Mouse (Mus musculus) stomach, embryonic 16.5 days (tissue): ENCODE measurements around the gene Phc2. TPM values are rescaled to one million over a fixed set of nuclear protein-coding genes. Genes with fewer than 3 reads are reported as not detected.

Experiments used
- ATAC-seq: fragments of 200-750 bp; cut with Nextera tagmentation; 2 replicates; pipeline ENCODE4 v1.8.0; 2017; ENCODE audit warnings: moderate number of reproducible peaks, moderate TSS enrichment; ENCODE audit not compliant: insufficient read depth, low FRiP score
- H3K27ac ChIP-seq: fragments of 300-500 bp; sonication (generic); 2 replicates; pipeline ENCODE4 v1.5.1; 2014; ENCODE audit warnings: low read length
- H3K27me3 ChIP-seq: fragments of 300-500 bp; sonication (generic); 2 replicates; pipeline ENCODE4 v1.6.1; 2014; ENCODE audit warnings: low read length, control low read depth, mixed read lengths; ENCODE audit not compliant: control insufficient read depth, insufficient read depth
- H3K36me3 ChIP-seq: fragments of 300-500 bp; sonication (generic); 2 replicates; pipeline ENCODE4 v1.6.1; 2014; ENCODE audit warnings: low read length; ENCODE audit not compliant: control insufficient read depth, insufficient read depth
- H3K4me1 ChIP-seq: fragments of 300-500 bp; sonication (generic); 2 replicates; pipeline ENCODE4 v1.6.1; 2014; ENCODE audit warnings: low read length, control low read depth, mixed read lengths; ENCODE audit not compliant: control insufficient read depth, insufficient read depth
- H3K4me2 ChIP-seq: fragments of 300-500 bp; sonication (generic); 2 replicates; pipeline ENCODE4 v1.6.1; 2014; ENCODE audit warnings: low read depth, low read length, mixed read lengths
- H3K4me3 ChIP-seq: fragments of 300-500 bp; sonication (generic); replicated peaks from 2 replicates; pipeline ENCODE4 v1.5.1; 2014; ENCODE audit warnings: mild to moderate bottlenecking, low read length
- H3K9ac ChIP-seq: fragments of 300-500 bp; sonication (generic); 2 replicates; pipeline ENCODE4 v1.6.1; 2014; ENCODE audit warnings: low read length
- H3K9me3 ChIP-seq: fragments of 300-500 bp; sonication (generic); replicated peaks from 2 replicates; pipeline ENCODE4 v1.6.1; 2016; ENCODE audit warnings: low read length, control low read depth; ENCODE audit not compliant: control insufficient read depth
- WGBS: fragments of 180-500 bp; shearing (Covaris S2); extraction: QIAGEN DNeasy Blood & Tissue Kit; methylation state at CpG from one replicate; pipeline ENCODE4 v1.1.7; 2014; 5-methylcytosine and 5-hydroxymethylcytosine counted together
- polyA plus RNA-seq: library from polyadenylated mRNA; unstranded; fragments of >200 nt; fragmentation: Nextera tagmentation; extraction: Ambion mirVana; gene quantifications from 2 replicates; pipeline ENCODE4 v1.2.1, GENCODE M21; 2015

The Phc2 gene
- polyA plus RNA-seq, 1 experiment from 2014 or later: 12.7 TPM

DNA sequence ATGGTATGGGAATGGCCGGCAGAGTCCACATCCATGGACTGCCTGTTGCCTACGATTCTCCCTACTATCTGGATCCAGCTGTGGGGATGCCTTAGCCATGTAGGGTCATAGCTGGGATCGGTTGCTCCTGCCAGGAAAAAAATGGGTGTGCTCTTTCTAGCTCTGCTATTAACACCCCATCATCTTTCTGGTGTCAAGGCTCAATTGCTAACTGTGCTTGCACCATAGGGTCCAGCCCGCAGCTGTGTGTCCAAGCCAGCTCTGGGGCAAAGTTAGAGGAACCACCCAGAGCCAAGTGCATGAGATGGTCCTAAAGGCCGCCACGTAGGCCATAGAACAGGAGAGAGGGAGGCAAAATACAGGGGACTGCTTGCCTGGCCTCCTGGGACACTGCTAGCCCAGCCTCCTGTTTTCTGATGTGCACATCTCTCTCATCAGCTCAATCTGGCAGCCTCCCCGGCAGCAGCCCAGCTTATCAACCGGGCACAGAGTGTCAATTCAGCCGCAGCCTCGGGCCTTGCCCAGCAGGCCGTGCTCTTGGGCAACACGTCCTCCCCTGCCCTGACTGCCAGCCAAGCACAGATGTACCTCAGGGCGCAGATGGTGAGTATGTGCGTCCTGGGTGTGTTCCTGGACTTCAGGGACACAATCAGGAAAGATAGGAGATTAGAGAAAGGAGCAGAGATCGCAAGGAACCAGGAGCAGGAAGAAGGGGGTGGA is 54.7 kb downstream of the Phc2 start:
- no peak overlapping the region for H3K4me2 ChIP-seq
- H3K4me1 ChIP-seq: peaks cover 15% of the 10 kb centered on the region
- no peak overlapping the region for H3K27ac ChIP-seq
- no peak overlapping the region for H3K9ac ChIP-seq
- ATAC-seq: no peak
- H3K9me3 ChIP-seq: no peaks in the 10 kb centered on the region
- 81% methylated on average over 15 of the region's 15 CpGs for WGBS
- H3K27me3 ChIP-seq: no peaks in the 10 kb centered on the region
- no peaks in the 10 kb centered on the region for H3K36me3 ChIP-seq
- no peak overlapping the region for H3K4me3 ChIP-seq

DNA sequence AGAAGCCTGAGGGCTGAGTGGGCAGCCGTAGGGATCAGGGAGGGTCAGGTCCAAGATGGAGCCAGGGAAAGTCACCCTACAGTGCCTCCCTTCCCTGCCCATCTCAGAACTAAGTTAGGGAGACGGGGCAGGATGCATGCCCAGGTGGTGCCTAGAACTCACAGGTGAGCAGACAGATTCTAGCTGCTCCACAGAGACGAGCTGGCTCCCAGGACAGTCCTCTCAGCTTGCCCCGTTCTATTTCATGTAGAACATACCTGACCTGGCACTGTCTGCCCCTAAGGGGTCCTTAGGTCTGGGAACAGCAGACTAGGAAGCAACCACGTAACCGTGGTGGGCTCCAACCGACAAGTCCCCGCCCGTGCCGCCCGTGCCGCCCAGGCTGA is 55.3 kb downstream of the Phc2 start:
- H3K36me3 ChIP-seq: no peaks in the 10 kb centered on the region
- no peak overlapping the region for H3K4me2 ChIP-seq
- no peak for ATAC-seq
- H3K27ac ChIP-seq: no peak overlapping the region
- WGBS: 92% methylated on average over 12 of the region's 12 CpGs
- H3K4me1 ChIP-seq: peaks cover 20% of the 10 kb centered on the region
- no peak overlapping the region for H3K4me3 ChIP-seq
- H3K9me3 ChIP-seq: no peaks in the 10 kb centered on the region
- H3K9ac ChIP-seq: no peak overlapping the region
- no peaks in the 10 kb centered on the region for H3K27me3 ChIP-seq

- Histone ChIP-seq H3K27ac (no peak overlapping the region), H3K4me2 (no peak overlapping the region), H3K9me3 (no peaks in the 10 kb centered on the region), H3K36me3 (no peaks in the 10 kb centered on the region), H3K9ac (no peak overlapping the region), H3K4me3 (no peak overlapping the region), H3K27me3 (no peaks in the 10 kb centered on the region), H3K4me1 (peaks cover 25% of the 10 kb centered on the region)
- 87% methylated on average over 6 of the region's 6 CpGs for WGBS
- no peak for ATAC-seq
Observed at GRCm38 (mm10) chr4:128710286-128710685, 55.8 kb downstream of the Phc2 start.

DNA sequence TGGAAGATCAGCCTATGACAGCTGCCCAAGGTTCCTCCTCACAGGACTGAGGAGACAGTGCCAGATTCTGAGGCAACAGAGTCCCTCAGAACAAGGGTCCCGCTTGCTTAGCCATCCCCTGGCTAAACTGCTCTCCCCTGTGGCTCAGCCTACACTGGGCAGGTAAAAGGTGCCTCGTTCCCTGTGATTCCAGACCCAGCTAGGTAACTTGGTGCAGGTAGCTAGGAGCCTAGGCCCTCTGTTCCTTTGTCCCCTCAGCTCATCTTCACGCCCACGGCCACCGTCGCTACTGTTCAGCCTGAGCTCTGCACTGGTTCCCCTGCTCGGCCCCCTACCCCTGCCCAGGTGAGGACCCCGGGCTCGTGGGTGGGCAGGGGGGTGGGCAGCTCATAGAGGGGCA is 56.3 kb downstream of the Phc2 start:
- Histone ChIP-seq H3K9me3 (no peaks in the 10 kb centered on the region), H3K27me3 (no peaks in the 10 kb centered on the region), H3K4me1 (peaks cover 30% of the 10 kb centered on the region), H3K27ac (no peak overlapping the region), H3K36me3 (no peaks in the 10 kb centered on the region), H3K4me2 (no peak overlapping the region), H3K9ac (no peak overlapping the region), H3K4me3 (no peak overlapping the region)
- ATAC-seq: no peak
- 75% methylated on average over 9 of the region's 9 CpGs for WGBS

GRCm38 (mm10) chr4:128711455-128712135 is 57.1 kb downstream of the Phc2 start:
- H3K9ac ChIP-seq: peak overlapping the region; percentile 71
- no peaks in the 10 kb centered on the region for H3K9me3 ChIP-seq
- H3K27ac ChIP-seq: peak overlapping the region; percentile 66
- peak overlapping the region; percentile 30 for H3K4me3 ChIP-seq
- no peaks in the 10 kb centered on the region for H3K27me3 ChIP-seq
- no peaks in the 10 kb centered on the region for H3K36me3 ChIP-seq
- peak; percentile 58; the same call in 1 of the 2 replicates for ATAC-seq
- H3K4me1 ChIP-seq: peaks cover 38% of the 10 kb centered on the region
- peak overlapping the region; percentile 53 for H3K4me2 ChIP-seq
- WGBS: 7% methylated on average over 24 of the region's 24 CpGs

DNA sequence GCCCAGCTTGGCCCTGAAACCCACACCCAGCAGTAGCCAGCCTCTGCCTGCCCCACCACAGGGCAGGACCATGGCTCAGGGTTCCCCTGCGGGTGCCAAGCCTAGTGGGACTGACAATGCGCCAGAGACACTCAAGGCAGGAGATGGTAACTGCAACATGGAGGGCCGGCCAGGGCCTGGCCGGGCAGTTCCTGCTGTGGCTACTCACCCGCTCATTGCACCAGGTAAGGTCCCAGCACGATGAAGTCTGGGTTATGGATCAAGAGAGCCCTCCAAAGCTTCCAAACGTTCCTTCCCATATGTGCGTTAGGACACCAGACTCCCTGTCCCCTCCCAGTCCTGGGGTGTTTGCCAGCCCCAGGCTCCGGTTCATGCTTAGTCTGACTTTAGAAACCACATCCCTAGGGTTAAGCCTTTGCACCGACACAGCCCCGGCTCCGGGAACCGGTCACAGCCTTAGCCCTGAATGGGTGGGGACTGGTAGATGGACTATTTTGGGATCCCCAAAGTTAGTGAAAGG is 57.7 kb downstream of the Phc2 start:
- peak overlapping the region; percentile 66 for H3K27ac ChIP-seq
- no peak for ATAC-seq
- WGBS: 50% methylated on average over 13 of the region's 13 CpGs
- no peaks in the 10 kb centered on the region for H3K27me3 ChIP-seq
- H3K9me3 ChIP-seq: no peaks in the 10 kb centered on the region
- peak overlapping the region; percentile 71 for H3K9ac ChIP-seq
- peak overlapping the region; percentile 30 for H3K4me3 ChIP-seq
- peaks cover 41% of the 10 kb centered on the region for H3K4me1 ChIP-seq
- H3K4me2 ChIP-seq: peak overlapping the region; percentile 53
- H3K36me3 ChIP-seq: no peaks in the 10 kb centered on the region

GRCm38 (mm10) chr4:128712941-128713340 is 58.4 kb downstream of the Phc2 start:
- no peaks in the 10 kb centered on the region for H3K36me3 ChIP-seq
- H3K4me3 ChIP-seq: no peak overlapping the region
- WGBS: 83% methylated on average over 6 of the region's 6 CpGs
- no peak overlapping the region for H3K4me2 ChIP-seq
- H3K27me3 ChIP-seq: no peaks in the 10 kb centered on the region
- no peak for ATAC-seq
- H3K9me3 ChIP-seq: no peaks in the 10 kb centered on the region
- H3K27ac ChIP-seq: no peak overlapping the region
- H3K4me1 ChIP-seq: peaks cover 41% of the 10 kb centered on the region
- no peak overlapping the region for H3K9ac ChIP-seq

DNA sequence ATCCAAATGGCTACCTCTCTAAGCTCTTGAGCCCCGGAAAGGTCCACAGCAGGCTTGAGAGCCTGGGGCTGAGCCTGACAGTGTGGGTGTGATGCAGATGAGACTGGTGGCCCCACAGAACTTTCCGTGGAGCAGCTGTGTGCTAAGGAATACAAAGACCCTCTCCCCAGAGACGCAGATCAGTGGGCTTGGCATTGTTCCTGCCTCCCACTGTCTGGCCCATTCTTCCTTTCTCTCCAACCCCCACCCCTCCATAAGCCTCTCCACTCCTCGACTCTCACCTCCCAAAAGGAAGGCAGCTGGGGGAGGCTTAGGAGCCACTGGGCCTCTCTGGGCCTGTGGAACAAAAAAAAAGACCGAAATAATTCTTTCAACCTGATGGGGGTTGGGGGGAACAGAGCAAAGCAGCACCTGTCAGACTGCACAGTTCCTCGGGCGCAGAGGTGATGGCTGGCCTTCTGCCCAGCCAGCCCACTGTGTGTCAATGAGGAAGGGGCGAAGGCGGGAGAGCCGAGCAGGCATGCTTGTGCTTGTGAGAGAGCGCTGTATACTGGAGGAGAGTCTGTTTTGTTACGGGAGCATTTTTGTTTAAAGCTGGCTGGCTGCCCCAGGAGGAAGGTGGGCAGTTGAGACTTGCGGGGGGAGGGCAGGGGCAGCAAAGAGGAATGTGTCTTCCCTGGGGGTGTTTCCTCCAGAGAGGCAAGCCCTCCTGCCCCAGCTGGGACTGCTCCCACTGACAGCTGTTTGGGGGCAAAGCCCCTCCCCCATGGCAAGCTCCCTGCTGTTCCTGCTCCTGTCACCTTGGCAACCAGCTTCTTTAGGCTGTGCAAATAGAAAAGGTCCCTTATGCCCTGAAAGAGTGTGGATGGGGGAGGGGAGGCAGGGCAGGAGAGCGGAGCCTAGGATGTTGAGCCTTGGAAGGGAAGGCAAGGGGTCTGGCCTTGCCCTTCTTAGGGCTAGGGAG is 61.0 kb downstream of the Phc2 start:
- Histone ChIP-seq H3K27me3 (no peaks in the 10 kb centered on the region), H3K27ac (peak overlapping the region; percentile 88), H3K4me1 (peaks cover 54% of the 10 kb centered on the region), H3K9ac (peak overlapping the region; percentile 49), H3K4me2 (peak overlapping the region; percentile 23), H3K9me3 (no peaks in the 10 kb centered on the region), H3K4me3 (no peak overlapping the region), H3K36me3 (no peaks in the 10 kb centered on the region)
- ATAC-seq: peak; percentile 79
- WGBS: 16% methylated on average over 14 of the region's 14 CpGs
